Mouse (Mus musculus) adrenal gland, adult 2 months (tissue): ENCODE measurements around the gene Slc16a7. TPM values are rescaled to one million over a fixed set of nuclear protein-coding genes. Genes with fewer than 3 reads are reported as not detected.
A peak's percentile ranks its signal among the peaks of the same experiment; 100 is the strongest.

Source experiments
- DNase-seq: peaks from one replicate; pipeline ENCODE4 v3.0.0; 2021
- polyA plus RNA-seq: library from polyadenylated mRNA; depleted of rRNA; stranded (reverse); fragments of >200 nt; gene quantifications from 2 replicates; pipeline ENCODE4 v1.2.3, GENCODE M21; 2012
- total RNA-seq, 2 experiments: library from RNA; stranded (reverse); gene quantifications; 2 replicates each; pipeline ENCODE4 v1.2.3; 2021

The Slc16a7 gene
- total and polyA plus RNA-seq, 3 experiments = 1.1 to 15.9 (median 11.6) TPM

DNA sequence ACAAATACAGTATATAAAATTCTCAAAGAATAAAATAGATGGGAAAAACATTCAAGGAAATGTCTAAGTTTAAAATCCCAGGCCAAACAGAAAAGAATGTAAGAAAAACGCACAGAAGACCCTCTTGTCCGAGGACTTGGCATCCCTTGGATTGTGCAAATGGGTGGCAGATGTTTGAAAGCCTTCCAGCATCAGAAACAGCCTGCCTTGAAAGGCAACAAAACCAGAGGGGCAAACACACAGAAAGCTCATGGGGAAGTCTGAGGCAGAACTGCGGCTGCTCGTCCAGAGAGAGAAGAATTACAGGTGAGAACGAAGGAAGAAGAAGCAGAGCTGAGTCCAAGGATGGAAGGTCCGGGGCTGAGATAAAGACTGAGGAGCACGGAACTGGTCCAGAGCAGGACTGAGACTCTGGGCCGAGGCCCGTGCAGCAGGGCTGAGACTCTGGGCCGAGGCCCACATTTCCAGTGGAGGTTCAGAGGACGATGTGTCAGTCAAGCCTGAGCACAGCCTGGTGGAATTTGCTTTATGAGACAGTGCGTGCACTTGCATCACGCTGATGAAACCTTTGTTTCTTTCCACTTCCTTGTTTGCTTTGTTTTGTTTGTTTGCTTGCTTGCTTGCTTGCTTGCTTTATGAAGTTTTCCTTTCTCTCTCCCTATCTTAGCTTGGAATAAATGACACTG lies 65.0 kb downstream of the Slc16a7 start:
- DNase-seq = no peak

DNA sequence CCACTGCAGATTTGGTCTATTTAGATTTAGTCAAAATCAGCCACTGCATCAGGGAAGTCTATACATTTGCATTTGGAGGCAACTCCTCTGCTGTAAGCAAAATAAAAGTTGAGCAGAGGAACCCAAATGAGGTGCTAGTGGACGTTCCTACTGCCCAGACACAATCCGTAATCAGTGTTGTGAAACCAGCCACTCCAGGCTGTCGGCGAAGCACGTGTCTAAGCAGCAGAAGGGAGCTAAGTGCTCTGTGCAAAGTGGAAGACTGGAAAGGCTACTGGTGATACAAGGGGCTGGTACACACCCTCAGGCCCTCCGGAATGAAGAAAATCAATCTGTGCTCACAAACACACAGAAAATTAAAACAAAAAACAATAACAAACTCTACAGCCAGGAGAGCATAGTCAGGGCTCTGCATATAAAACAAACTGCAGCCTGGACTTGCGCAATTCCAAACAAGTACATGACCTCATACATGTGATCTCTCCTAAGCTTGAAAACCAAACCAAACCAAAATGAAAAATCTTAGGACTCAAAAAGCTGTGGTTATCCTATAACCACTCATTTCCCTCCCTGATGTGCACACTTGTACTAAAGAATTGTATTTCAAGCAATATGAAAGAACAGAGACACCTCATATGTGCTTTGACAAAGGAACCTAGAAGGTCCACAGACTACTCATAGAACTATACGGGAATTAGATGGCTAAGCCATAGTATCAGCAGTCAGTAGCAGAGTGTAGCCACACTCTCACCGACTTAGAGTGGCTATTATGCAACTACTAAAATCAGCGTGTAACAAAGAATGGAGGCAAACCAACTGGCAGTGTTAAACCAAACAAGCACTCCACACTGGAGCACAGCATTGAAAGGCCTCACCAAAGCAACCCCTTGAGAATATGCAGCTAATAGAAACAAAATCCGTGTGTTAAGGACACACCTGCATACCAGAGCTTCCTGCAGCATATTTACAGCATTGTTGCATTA lies 67.5 kb downstream of the Slc16a7 start:
- peak; percentile 40 for DNase-seq

DNA sequence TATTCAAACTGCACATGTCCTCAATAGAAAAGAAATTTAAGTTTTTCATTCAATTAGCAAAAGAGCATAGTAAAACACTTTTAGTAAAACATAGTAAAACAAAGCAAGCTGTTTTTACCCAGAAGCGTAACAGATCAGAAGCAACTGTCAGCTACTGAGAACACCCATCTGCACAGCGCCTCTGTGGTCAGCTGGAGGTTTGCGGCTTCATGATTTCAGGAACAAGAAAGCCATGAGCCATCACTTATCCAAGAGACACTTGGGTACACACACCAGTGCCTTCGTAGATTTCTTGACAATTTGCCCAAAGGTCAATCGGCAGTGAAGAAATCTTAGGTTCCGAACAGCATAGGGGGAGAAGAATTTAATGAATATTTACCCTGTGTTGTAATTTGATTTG lies 71.9 kb downstream of the Slc16a7 start:
- DNase-seq = peak; percentile 42

DNA sequence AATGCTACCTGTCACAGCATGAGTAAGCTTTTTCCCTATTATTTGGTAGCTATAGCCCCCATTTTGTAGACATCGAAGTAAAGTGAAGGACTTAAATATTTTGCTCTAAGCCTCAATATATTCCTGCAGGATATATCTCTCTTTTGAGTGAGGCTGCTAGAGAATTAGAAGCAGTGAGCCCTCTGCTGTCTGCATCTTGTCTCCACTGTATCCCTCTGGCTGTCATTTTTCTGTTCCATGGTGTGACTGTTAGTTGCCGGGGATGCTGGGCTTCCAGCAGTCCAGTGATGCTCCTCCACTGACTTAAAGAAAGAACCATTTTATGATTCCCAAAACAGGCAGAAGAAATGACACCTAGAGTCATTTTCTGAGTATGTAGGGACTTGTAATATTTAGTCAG lies 78.4 kb downstream of the Slc16a7 start:
- no peak for DNase-seq

DNA sequence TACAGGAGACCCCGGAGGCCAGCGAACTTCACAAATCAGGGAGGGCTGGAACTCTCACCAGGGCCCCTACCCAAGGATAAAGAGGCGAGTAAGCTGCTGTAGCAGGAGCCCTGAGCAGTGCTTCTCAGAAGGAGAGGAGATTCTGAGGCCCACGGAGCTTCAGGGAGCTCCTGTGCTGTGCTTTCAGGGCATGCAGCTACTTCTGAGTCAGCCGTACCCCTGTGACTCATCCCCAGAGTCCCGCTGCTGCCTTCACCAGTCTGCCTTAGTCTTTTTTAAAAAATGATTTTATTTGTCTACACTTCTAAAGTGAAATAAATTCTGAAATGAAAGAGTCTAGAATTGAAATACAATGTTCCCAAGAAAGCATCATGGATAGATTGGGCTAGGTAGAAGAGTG lies 91.2 kb downstream of the Slc16a7 start:
- peak; percentile 60 for DNase-seq

DNA sequence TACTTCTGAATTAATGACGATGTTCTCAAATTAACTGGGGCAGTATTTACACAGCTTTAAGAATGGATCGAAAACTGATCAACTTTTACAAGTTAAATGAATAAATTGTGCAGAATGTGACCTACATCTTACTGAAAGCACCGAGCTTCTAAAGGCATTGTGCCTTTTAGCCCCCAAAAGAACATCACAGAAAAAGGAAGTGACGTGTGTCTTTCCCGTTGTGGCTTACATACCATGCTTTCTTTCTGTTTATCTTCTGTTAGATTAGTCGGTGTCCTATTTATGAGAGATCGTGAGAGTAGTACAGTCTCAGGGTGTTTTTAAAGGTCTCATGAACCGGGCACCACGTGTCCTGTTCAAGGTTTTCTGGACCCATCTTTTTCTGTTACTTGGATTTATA lies 98.9 kb downstream of the Slc16a7 start:
- no peak for DNase-seq

DNA sequence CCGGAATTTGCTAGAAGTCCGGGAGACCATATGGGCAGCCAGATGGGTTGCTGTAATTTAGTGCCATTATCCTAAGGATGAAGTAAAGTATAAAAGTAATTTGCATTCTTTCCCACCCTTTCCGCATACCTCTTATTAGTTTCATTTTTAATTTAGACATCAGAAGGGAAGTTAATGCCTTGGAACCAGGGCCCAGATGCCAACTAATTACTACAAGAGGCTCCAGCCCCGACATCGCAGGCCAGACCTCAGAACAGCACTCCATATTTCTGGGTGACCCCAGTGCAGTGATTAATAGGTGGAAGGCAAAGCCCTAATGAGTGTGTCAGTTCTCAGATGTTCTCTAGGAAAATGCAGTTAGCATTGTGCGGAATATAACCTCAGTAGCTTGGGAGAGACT lies 100.7 kb downstream of the Slc16a7 start:
- DNase-seq = no peak

DNA sequence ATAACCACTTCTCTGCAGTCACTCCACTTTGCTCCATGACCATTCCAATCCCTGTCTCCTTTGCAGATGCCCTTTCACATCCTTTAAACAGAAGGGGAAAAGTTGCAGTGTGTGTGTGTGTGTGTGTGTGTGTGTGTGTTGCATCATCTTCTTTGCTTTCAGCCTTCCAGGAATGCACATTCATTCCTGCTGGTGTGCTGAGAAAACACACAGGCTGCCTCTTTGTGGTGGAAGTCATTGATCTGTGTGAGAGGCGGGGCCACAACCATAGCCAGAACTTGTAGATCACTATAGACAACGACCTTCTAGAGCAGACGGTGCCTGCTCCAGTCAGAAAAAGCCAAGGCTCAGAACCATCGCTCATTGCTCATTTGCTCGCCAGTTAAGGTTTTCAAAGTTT lies 103.9 kb downstream of the Slc16a7 start:
- DNase-seq = no peak

DNA sequence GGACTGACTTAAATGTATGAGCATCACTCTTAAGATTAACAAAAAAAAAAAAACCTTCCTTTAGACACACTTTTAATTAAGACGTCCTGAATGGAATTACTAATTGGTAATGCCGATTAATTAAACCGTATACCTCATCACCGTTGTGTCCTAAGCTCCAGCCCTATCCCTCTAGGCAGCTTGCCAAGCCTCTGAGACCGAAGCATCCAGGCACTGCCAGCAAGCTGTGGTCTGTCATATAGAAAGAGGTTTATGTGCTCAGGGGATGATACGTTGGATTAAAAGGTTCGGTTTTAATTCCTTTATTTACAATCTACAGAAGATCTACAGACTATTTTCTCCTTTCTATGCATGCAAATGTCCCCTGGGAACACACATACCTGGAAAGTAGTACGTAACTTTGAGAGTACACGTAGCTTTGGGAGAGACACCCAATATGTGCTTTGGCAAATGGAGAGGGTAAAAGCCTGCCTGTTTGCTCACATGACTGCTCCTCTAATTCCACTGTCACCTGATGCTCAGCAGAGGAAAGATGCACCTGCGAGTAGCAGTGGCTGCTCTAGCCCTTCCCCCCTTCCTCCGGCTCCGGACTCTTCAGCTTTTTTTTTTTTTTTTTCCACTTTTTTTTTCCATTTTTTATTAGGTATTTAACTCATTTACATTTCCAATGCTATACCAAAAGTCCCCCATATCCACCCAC lies 114.0 kb downstream of the Slc16a7 start:
- no peak for DNase-seq

DNA sequence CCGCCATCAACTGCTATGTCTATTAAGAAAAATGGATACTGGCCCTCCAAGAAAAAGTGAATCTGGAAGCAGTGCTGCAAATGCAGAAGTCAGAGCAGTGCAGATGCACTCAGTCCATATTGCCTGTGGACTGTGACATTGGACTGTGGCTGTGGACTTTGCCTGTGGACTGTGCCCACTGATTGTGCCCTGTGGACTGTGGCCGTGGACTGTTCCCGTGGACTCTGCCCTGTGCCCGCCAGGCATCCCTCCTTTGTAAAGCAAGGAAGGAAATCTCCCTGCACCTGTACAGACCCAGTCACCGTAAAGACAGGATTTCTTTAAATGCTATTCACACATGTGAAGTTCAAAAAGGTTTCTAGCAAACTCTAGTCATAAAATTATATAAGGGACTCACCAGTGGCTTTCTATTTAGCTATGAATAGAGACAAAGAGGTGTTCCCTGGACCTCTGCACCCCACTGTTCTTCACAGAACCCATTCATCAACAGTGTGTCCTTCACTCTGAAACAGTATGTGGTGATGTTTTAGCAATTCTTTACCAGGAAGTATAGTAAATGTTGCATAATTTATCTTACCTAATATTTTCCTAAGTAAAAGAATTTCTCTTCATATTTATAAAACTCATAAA lies 114.6 kb downstream of the Slc16a7 start:
- no peak for DNase-seq

DNA sequence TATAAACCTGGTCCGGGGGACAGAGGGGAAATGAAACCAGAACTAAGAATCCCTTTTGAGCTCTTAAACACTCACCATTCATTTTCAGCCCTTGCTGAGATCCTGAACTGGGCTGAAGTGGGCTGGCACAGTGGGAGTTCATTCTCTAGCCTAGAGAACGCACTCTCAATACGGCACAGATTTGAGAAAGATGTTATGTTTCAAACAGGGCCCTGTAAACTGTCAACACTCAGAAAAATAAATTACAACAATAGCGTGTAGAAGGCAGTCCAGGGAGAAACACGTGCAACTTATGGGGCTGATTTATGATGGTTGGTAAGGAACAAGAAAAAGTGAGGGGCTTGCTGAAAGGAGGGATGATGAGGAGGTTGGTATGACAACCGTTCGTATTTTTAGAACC lies 115.5 kb downstream of the Slc16a7 start:
- no peak for DNase-seq

DNA sequence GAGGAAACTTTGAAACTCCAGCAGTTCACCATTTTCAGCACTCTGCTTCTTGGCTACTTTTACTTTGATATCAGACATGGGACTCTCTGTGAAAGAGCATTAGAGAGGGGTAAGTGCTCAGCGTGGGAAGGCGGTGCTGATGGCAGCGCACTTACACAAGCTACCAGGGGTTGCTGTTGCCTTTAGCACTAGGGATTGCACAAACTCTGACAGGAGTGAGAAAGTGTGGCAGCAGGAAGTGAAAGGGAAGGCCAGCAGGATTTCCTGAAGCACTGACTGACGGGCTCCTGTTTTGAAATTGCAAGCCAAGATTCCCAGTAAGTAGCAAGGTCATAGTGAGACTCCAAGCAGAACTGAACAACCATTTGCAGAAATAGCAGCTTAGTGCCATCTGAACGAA lies 117.8 kb downstream of the Slc16a7 start:
- DNase-seq = no peak

DNA sequence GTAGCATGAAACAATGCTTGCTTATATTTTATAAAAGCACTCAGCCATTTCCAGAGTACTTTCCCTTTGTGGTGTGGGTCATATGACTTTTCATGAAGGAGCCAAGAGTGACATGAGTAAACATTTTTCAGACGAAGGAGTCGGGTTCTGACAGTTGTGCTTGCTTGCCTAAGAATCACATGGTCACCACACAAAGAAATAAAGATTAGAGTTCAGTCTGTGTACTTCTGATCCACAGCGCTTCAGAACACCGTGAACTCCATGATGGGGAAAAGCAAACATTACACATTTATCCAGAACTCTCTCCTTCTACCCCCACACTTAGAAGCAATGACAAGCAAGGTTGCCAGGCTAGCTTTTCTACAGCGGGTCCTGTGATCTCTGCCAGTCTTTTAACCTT lies 119.0 kb downstream of the Slc16a7 start:
- DNase-seq = no peak

DNA sequence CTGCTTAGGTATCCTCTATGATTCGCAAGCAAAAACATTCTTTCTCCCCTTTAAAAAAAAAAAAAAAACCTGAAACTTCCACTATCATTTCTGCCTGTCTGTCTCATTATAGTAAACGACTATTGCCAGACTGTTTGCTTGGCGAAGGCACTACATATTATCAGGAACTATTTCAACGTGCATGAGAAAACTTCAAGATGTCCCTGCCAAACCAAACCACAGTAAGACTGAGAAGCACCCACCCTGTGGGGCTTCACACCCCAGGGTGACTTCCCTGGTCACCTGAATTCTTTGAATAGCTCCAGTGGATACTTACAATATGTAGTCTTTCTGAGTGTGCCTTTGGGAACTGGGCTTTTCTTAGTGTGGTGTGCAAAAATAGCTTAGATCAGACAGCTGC lies 122.9 kb downstream of the Slc16a7 start:
- no peak for DNase-seq

DNA sequence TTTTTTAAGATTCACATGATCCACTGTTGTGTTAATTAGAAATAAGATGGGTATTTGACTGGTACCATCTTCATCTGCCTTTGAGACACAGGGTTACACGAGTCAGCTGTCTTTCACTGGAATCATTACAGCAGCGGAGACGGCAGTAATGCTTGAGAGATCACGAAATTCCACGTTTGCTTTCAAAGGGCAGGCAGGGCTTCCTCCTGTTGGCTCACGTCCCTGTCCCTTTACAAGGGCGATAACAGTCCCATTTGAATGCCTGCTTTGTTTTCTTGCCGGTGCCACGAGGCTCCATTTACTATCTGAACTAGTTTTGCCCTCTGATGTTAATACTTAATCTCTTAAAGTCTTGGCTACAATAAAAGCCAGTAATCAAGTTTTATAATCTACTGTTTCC lies 123.4 kb downstream of the Slc16a7 start:
- peak; percentile 18 for DNase-seq

DNA sequence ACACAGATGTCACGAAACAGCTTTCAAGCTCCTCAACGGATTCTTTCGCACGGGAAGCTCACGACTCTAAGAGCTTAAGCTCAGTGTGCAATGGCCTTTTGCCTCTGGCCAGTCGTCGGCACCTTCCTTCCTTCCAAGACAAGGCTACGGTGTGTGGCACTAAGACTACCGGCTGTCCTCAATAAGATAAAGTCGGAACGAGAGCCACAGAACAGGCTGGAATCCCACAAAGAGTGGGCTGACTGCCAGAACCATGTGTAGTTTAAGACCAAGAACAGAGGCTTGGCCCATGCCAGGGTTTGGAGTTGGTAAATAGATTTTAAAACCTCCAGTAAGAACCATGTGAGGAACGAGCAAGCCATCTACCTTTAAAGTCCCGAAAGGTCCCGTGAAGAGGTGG lies 123.8 kb downstream of the Slc16a7 start:
- peak; percentile 20 for DNase-seq

DNA sequence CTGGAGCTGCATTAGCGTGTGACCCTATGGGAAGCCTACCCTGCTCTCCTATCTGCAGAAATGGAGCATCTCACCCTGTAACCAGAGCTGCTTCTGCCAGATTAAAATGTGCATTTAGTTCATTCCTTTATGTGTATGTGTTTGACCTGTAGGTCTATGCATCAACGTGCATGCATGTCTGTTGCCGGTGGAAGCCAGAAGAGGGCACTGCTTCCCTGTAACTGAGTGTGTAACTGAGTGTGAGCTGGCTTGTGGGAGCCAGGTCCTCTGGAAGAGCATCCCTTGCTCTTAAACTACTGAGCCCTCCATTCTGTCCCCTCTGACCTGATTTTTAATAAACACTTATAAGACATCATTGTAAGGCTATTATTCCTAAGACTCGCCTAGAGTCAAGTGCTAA lies 124.3 kb downstream of the Slc16a7 start:
- peak; percentile 55 for DNase-seq

DNA sequence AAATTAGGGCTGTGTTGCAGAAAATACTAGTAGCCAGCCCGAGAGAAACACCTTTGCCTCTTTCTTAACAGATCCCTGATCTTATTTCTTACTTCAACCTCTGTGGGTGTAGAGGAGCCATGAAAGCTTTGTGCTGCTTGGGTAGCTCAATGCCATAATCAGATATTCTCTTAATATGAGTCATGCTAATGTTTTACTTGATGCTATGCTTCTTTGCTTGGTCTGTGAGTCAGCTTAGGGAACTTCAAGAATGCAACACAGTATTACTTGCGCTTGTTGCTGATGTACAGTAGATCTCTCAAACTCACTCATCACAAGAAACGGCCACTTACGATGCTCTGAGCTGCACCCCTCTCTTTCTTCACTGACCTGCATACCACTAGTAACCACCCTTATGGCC lies 133.4 kb downstream of the Slc16a7 start:
- DNase-seq = no peak

DNA sequence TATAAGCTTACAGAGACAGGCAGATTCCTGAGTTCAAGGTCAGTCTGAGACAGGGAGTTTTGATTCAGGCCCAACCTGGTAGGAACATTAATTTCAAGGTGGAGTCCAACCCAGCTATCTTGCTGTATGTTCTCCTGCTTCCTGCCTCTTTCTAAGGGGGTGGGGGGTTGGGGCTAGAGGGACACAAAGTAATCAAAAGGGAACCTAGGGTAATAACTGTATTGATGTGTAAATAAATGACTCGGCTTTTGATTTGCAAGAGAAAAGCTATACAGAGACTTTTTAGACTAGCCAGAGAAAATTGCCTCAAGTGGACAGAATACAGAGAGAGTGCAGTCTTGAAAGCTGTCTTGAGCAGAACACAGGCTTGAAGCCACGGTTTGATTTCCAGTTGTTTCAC lies 174.7 kb downstream of the Slc16a7 start:
- no peak for DNase-seq

DNA sequence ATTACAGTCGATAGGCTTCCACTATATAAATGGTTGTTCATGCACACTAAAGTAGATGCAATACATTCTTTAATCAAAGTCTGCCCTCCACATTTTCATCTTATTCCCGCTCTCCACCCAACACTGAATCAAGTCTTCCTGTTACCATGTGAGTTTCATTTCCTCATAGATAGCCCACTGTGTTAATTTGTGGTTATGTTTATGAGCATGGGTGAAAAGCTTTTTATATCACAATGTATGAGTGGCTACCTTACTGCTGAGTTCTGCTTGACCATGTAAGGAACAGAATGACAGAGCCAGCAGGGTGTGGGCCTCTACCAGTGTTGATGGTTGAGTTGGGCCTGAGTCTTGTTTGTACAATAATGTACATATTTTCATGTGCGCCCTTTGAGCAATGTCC lies 175.5 kb downstream of the Slc16a7 start:
- no peak for DNase-seq

DNA sequence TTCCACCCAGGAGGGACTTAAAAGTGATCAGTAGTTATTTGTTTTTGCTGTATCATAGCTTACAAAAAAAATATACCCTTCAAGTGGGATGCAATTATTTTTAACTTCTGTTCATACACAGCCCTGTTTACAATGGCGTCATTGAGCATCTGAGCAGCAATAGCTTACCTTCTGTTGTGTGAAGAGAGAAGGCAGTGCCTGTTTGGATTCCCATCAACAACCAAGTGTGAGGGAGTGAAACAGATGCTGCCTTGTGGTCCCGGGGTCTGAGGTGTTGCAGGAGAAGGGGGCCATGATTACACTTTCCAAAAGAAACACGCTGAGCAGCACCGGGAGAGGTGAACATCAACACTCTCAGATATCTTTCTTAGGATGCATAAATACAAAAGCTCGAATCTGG lies 201.7 kb downstream of the Slc16a7 start:
- DNase-seq = no peak

DNA sequence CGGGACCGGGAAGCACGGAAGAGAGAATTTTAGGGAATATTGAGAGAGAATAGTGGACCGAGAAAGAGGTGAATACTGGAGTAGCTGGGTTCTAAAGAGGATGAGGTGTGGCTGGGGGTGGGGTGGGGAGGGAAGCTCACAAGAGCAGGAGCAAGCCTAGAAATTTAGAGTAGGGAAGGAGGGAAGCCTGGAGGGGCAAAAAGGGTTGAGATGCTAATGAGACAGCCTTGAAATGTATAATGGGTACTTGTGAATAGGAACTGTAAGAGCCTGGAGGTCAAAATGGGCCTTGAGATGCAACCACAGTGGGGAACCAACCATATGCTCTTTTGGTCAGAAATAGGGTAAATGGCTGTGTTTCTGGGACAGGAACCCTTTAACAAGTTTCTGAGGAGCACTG lies 203.9 kb downstream of the Slc16a7 start:
- no peak for DNase-seq
